Mouse (Mus musculus): ENCODE measurements around the gene Il9.

Gene Il9

DNA sequence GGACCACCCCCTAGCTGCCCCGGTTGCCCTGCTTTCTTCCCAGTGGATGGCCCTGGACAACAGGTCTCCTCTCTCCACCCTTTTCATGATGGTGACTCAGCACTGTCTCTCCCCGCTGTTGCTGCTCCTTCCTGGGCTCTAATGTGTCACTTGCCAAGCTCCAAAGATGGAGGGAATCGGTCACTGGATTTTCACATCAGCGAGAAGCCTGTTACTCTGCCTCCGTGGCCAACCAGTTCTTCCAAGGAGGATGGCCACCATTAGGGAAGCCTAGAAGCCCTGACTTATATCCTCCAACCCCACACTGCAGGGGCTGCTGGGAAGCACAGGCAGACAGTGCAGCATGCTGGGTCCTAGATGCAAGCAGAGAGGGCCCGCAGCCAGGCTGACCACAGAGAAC lies 10.8 kb downstream of the Il9 start:
- no peak for DNase-seq (ENCODE audit: low spot score in 2 of 2)

DNA sequence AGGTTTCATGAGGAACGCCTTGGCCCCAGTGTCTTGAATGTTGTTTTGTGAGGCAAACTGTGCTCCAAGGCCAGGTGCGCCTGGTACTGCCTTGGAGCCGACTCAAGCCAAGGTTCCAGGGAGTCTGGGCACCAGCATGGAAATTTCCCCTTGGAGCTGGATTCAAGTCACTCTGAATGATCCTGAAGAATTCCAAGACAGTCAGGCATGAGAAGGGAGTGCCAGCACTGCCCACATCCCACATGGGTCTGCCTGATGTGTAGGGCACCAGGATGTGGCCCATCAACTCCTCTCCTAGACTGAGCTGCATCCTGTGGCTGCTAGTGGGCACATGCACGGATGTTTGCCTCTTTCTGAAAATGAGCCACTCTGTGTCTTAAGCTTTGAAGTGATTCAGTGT lies 13.5 kb downstream of the Il9 start:
- DNase-seq (ENCODE audit: low spot score in 2 of 2) = no peak

DNA sequence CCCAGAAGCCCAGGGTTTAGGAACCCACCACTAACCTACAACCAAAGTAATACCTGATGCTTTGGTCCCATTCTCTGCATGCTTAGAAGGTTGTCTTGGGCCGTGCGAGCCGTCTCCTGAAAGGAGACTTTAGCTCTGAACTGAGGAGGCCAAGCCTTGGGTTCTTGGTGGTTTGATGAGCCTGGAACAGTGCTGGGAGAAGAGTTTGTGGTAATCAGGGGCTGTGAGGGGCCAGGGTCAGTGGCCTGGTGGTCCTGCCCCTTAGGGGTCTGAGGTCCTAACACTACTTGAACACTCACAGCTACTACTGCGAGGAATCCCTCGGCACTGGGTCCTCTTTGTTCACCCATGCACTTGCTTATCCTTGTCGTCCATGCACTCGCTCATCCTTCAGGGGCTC lies 14.3 kb downstream of the Il9 start:
- DNase-seq (ENCODE audit: low spot score in 2 of 2) = no peak

DNA sequence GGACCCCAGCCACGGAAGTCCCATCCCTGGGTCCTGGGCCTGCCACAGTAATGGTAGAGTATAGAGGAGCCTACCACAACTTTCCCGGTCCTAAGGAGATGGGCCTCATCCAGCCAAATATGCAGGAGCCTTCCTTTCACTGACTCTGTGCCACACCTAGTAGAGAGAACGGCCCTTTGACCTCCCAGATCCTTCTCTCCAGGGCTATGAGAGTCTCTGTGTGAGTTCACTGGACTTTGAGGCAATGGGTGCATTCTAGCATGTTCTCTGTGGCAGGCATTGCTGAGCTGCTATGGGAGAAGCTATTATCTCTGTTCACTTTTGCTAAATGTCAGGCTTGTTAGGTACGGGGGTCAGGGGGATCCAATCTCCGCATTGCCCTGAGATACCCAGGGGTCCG lies 18.3 kb downstream of the Il9 start:
- no peak for DNase-seq (ENCODE audit: low spot score in 2 of 2)

DNA sequence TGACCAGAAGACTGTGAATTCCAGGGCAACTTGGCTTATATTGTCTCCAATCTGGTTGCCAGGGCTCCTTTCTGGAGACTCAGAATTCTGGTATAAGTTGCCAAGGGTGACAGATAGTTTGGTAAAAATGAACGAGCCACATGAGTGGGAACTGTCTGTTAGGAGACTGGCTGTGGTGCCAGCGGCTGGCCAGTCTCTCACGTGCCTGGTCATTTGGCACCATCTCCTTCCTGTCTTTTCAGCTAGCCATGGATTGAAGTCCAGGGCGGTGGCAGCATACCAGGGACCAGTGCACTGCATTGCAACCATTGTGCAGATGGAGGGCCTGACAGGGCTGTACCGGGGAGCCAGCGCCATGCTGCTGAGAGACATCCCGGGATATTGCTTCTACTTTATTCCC lies 18.8 kb downstream of the Il9 start:
- DNase-seq (ENCODE audit: low spot score in 2 of 2) = no peak

DNA sequence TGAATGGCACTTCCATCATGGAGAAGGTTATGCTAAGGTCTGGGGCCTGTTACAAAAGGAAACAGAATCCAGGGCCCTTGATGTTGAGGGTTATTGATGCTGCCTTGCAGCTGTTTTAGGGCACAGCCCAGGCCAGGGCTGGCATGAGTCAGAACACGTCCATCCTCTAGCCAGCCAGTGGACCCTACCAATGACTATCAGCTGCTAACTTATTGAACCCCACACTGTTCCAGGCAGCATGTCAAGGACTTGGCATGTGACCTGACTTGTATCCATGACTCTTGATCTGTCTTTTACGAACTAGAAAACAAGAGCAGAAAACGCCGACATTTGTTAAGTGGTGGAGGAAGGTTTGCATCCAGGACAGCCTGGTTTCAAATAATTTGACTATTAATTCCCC lies 19.3 kb downstream of the Il9 start:
- no peak for DNase-seq (ENCODE audit: low spot score in 2 of 2)

DNA sequence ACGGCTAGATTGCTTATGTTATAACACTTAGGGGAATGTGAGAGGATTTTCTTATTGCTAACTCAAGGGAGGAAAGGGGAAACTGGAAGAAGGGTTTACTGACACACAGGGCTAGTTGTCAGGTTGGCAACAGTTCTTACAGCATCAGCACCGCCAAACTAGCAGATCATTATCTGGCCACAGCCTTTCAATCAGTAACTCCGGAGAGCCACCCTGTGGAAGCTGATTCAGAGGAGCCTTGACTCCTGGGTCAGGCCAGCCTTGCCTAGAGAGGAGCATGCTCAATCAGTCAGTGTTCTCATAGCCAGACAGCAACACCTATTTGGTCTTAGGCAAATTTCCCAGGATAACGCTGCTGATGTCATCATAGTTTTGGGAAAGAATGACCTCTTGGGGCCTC lies 20.6 kb downstream of the Il9 start:
- DNase-seq (ENCODE audit: low spot score in 2 of 2) = no peak

DNA sequence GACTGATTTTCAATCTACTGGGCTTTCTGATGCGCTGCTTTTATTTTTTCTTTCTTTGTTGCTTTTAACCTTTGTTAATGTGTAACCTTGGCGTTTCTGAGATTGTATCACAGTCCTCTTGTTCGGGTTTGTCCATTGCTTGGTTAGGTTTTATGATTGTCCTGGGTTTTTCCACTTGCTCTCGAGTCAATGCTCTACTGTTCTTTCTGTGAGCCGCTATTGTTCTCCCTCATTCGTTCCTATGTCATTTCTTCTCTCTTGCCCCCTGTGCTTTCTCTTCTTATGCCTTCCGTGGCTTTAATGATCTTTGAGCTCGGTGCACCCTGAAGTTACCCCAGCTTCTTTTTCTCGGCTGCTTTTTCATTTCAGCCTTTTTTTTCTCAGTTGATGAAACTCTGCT lies 24.0 kb downstream of the Il9 start:
- no peak for DNase-seq (ENCODE audit: low spot score in 2 of 2)

DNA sequence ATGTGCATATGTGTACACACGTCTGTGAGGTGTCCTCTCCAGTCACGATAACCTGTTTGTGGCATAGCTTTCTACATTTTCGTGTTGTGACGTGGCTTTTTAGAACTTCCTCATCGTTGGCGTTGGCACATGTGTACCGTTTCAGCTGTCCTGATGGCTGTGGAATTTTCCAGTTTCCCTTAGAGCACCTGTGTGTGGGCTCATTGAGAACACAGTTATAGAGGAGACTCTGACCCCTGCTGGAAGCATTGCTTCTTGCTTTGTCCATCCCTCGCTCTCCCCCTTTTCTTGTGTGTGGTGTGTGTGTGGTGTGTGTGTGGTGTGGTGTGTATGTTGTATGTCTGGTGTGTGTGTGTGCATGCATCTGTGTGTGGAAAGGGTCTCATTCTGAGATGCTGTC lies 32.0 kb downstream of the Il9 start:
- no peak for DNase-seq (ENCODE audit: low spot score in 2 of 2)

DNA sequence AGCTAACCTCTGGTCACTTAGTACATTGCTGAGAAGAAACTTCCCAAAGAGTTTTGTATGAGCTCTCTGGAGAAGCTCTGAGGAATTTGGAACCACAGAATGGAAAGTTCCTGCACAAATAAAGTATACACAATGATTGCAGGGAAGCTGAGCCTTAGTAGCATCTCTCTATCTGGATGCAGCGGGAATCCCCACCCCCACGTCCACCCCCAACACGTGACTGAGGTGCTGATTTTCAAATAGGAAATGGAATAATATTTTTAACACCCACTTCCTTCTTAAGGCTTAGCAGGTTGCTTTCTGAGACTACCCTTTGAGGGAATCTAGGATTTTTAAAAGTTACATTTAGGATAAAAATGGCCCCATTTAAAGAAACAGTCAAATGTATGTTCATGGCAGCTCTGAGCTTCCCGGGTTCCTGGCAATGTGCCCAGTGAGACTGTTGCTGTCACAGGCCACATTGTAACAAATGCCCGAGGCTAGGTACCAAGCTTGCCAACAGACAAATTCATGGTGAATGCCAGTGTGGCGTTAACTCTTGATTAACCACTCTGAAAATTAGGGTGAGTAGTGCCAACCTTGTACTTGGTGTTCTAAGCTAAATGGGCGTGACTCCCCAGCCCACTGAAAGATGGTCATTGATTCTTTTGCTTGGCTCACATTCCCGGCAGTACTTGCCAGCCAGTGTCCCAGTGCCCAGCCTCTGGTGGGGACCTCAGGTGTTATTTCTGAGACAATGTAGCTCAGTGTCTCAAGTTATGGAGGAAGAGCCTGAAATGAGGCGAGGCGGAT lies 32.6 kb downstream of the Il9 start:
- no peak for DNase-seq (ENCODE audit: low spot score in 2 of 2)

DNA sequence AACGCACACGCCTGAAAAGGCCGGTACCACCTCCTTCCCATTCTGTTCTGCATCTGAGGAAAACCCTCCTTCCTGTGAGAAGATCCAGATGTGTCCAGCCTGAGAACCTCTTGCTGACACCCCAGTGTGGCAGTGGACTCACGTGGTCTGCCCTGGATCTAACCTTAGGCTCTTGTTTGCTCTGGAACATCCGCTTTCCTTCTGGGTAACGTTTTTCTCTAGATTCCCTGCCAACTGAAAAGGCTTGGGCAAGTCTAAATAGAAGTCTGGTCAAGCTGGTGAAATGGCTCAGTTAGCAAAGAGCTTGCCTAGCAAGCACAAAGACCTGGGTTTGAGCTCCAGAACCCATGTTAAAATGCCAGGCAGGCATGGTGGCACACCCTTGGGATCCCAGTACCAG lies 37.0 kb downstream of the Il9 start:
- no peak for DNase-seq (ENCODE audit: low spot score in 2 of 2)

DNA sequence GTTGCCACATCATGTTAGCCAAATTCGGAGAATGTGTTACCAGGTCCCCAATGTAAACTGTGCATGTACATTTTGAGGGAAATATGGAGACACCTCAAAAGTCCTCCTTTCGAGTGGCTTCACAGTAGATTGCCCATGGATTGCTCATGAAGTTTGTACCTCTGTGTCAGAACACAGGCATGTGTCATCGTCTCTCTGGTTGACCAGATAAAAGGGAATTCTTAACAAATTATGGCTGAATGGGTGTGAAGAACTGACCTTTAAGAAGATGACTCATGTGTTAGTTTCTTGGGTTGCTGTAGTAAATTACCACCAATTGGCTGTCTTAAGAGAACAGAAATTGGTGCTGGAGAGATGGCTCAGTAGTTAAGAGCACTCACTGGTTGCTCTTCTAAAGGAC lies 37.9 kb downstream of the Il9 start:
- no peak for DNase-seq (ENCODE audit: low spot score in 2 of 2)

DNA sequence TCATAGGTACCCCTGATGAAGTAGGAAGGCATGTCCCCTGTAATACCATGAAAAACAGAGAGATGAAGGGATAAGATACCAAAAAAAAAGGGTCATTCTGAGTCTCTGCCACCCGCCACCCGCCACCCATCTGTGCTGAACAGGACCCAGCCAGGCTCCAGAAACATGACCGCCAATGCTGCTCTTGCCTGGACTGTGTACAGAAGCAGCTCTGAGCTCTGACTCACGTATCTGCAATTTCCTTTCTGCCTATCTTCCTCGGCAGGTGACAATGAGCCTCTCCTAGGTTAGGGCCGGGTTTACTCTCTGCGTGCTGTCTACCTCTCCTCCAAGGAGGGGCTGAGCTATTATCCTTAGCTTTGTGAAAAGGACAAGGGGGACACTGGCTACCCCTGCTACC lies 38.6 kb downstream of the Il9 start:
- no peak for DNase-seq (ENCODE audit: low spot score in 2 of 2)

DNA sequence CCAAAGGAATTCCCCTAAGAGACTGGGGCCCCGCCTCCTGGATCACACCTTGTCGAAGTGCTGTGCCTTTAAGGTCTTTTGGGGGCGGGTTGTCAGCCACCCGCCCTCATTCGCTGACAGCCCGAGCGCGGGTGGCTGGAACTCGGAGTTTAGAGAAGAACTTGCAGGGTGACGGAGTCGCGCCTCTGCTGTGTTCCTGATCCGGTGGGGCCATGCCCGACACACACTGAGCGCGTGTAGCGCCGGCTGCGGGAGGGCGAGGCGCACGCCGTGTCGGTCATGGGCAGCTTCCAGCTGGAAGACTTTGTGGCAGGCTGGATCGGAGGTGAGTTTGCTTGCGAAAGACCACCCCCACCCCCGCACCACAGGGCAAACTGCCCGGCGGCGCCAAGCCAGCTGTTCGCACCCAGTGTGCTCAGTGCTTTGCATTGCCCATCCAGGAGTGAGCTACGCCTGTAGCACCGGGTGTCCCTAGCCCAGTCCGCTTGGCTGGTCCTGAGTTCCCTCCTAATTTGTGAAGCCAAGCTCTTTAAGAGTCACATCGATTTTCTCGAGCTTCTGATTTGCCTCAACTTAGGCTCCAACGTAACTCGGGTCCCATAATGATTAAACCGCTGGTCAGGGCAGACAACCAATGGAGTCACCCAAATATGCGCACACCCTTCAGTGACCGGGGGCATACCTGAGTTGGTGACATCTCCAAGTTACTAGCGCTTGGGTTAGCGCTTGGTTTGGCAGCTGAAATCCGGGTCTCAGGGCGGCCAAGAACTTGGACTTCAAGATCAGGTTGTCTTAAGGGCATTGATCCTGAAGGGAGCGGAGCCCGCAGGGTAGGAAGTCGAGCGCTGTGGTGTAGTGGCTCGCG lies 43.6 kb downstream of the Il9 start, which contains the start of gene Slc25a48:
Gene Slc25a48, plus strand, starts transcription at position 145 of the 865 bp plus-strand sequence.
- no peak for DNase-seq (ENCODE audit: low spot score in 2 of 2)

DNA sequence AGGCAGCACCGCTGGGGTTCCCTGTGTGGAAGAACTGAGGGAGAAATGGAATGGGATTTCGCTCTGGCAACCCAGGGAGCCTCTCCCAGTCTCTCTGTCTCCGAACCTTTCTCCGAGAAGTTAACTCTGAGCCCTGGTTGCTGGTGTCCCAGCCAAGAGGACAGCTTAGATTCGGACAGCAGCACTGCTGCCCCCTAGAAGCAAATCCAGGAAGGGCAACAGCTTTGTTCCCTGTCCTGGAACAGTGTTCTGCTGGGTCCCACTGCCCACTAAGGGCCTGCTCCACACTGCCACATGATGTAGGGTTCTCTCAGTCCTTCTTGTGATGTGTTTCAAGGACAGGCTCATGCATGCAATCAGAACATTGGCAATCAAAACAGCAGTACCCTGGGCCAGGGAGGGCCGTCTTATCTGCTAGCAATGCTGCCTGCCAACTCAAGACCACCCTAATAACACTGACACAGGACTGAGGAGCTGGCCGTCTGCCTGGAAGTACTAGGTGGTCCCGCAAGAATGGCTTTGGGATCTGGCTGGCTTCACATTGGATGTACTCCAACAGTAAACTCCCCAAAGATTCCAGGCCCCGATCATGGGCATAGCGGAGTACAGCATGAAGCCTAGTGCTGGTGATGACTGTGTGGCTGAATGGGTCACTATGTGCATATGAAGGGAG lies 46.3 kb downstream of the Il9 start:
- DNase-seq (ENCODE audit: low spot score in 2 of 2) = no peak

DNA sequence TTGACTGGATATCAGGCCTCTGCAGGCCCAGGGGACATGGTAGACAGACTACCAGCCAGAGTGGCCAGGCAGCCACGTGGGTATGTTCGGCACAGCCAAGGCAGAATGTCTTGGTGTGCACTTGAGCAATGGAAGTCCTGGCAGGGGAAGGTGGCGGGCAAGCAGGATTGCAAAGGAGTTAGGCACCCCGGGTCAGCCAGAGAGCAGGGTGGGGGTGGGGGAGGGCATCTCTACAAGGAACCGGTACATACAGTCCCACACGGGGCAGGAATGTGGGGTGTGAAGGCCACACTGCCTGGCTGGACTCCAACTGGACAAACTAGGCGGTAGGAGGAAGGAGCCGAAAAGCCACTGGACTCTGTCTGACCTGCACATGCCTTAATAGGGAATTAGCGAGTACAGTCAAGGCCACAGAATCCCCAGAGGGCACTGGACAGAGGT lies 47.7 kb downstream of the Il9 start:
- DNase-seq (ENCODE audit: low spot score in 2 of 2) = no peak

DNA sequence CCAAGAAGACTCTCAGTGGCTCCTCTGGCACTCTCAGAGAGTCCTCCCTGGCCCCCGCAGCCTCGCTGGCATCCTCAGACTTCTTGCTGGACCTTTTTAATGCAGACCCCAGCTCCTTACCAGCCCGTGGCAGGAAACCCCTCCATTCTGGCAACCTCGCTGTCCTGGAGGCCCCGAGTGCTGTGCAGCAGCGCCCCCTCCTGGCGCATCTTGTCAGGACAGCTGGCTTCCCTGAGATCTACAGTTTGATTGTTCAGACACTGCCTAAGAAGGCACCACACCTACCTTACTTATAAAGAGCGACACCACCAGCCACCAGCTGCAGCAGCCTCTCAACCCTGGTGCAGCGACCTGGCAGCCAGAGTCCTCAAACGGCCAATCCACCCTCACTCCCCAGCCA lies 48.6 kb downstream of the Il9 start:
- no peak for DNase-seq (ENCODE audit: low spot score in 2 of 2)

DNA sequence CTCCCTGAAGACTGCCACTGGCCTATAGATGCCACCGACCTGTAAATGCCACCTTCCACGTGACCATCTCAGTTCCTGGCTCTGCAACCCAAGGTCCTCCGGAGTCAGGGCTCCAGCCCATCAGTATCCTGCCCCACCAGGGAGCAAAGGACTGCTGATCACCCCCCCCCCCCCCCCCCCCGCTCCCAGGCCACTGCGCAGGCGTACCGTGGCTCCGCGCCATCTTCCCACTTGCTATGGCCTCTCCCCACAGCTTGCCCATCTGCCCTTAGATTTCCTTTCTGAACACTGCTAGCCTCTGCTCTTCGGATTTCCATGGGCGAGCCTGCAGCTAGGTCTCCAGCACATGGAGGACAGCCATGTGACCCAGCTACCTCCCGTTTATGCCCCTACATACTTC lies 49.5 kb downstream of the Il9 start:
- DNase-seq (ENCODE audit: low spot score in 2 of 2) = no peak
